Mouse (Mus musculus): Measurements from ENCODE around the gene Zic2. TPM values are rescaled to one million over a fixed set of nuclear protein-coding genes. Genes with fewer than 3 reads are reported as not detected.

Gene Zic2
- polyA plus RNA-seq, 1 experiment from 2014 or later = not detected

- H3K9ac ChIP-seq (ENCODE audit: low read length) = no peak overlapping the region
- H3K27ac ChIP-seq (replicated peaks in 1 of 2; ENCODE audit: control insufficient read depth in 1 of 2, insufficient read depth in 1 of 2, low read depth in 2 of 2, low read length in 2 of 2) = no peak overlapping the region
- peaks cover 65% of the 10 kb centered on the region for H3K27me3 ChIP-seq (ENCODE audit: control insufficient read depth, insufficient read depth, low read length)
- no peaks in the 10 kb centered on the region for H3K36me3 ChIP-seq (ENCODE audit: control insufficient read depth, insufficient read depth, low read length)
- H3K4me1 ChIP-seq (ENCODE audit: control insufficient read depth in 2 of 2, insufficient read depth in 2 of 2, low read length in 2 of 2) = peaks cover 0 to 7% of the 10 kb centered on the region in 2 experiments; a peak in 2 of 4 replicates
- 0 out of 2 replicates have a peak, but pooled peaks cover 3% of the 10 kb centered on the region for H3K9me3 ChIP-seq (ENCODE audit: control insufficient read depth, low read length)
- no peak overlapping the region for H3K4me2 ChIP-seq (ENCODE audit: low read length)
- no peak overlapping the region for H3K4me3 ChIP-seq (ENCODE audit: control insufficient read depth in 1 of 2, insufficient read depth in 1 of 2, low read depth in 1 of 2, low read length in 2 of 2)
- no peak for ATAC-seq (ENCODE audit: insufficient number of reproducible peaks, insufficient read depth, low FRiP score, low read depth)
- WGBS = 78% methylated on average over 6 of the region's 6 CpGs
Measured at GRCm38 (mm10) chr14:122491521-122491920, 16.3 kb downstream of the Zic2 start.

GRCm38 (mm10) chr14:122492015-122492414, 16.8 kb downstream of the Zic2 start:
- H3K4me3 ChIP-seq (ENCODE audit: control insufficient read depth in 1 of 2, insufficient read depth in 1 of 2, low read depth in 1 of 2, low read length in 2 of 2) = no peak overlapping the region
- ATAC-seq (ENCODE audit: insufficient number of reproducible peaks, insufficient read depth, low FRiP score, low read depth) = no peak

GRCm38 (mm10) chr14:122509058-122509457, 33.8 kb downstream of the Zic2 start:
- H3K27ac ChIP-seq (replicated peaks in 1 of 2; ENCODE audit: control insufficient read depth in 1 of 2, insufficient read depth in 1 of 2, low read depth in 2 of 2, low read length in 2 of 2) = no peak overlapping the region
- ATAC-seq (ENCODE audit: insufficient number of reproducible peaks, insufficient read depth, low FRiP score, low read depth) = no peak
- 21% methylated on average over 2 of the region's 2 CpGs for WGBS

More at GRCm38 (mm10) chr14:122492015-122492414, 16.8 kb downstream of the Zic2 start:
- no peaks in the 10 kb centered on the region for H3K36me3 ChIP-seq (ENCODE audit: control insufficient read depth, insufficient read depth, low read length)
- H3K9ac ChIP-seq (ENCODE audit: low read length) = no peak overlapping the region
- no peak overlapping the region for H3K4me2 ChIP-seq (ENCODE audit: low read length)
- 0 out of 2 replicates have a peak, but pooled peaks cover 3% of the 10 kb centered on the region for H3K9me3 ChIP-seq (ENCODE audit: control insufficient read depth, low read length)
- no peak overlapping the region for H3K27ac ChIP-seq (replicated peaks in 1 of 2; ENCODE audit: control insufficient read depth in 1 of 2, insufficient read depth in 1 of 2, low read depth in 2 of 2, low read length in 2 of 2)
- H3K4me1 ChIP-seq (ENCODE audit: control insufficient read depth in 2 of 2, insufficient read depth in 2 of 2, low read length in 2 of 2) = peaks cover 0 to 7% of the 10 kb centered on the region in 2 experiments; a peak in 2 of 4 replicates
- WGBS = 59% methylated on average over 1 of the region's 1 CpGs
- H3K27me3 ChIP-seq (ENCODE audit: control insufficient read depth, insufficient read depth, low read length) = peaks cover 60% of the 10 kb centered on the region

GRCm38 (mm10) chr14:122511519-122511918, 36.3 kb downstream of the Zic2 start:
- ATAC-seq (ENCODE audit: insufficient number of reproducible peaks, insufficient read depth, low FRiP score, low read depth) = no peak
- no peak overlapping the region for H3K9ac ChIP-seq (ENCODE audit: low read length)
- H3K36me3 ChIP-seq (ENCODE audit: control insufficient read depth, insufficient read depth, low read length) = no peaks in the 10 kb centered on the region
- no peaks in the 10 kb centered on the region for H3K4me1 ChIP-seq (ENCODE audit: control insufficient read depth in 2 of 2, insufficient read depth in 2 of 2, low read length in 2 of 2)
- H3K27me3 ChIP-seq (ENCODE audit: control insufficient read depth, insufficient read depth, low read length) = no peaks in the 10 kb centered on the region
- H3K27ac ChIP-seq (replicated peaks in 1 of 2; ENCODE audit: control insufficient read depth in 1 of 2, insufficient read depth in 1 of 2, low read depth in 2 of 2, low read length in 2 of 2) = no peak overlapping the region
- WGBS = 71% methylated on average over 3 of the region's 3 CpGs
- no peak overlapping the region for H3K4me3 ChIP-seq (ENCODE audit: control insufficient read depth in 1 of 2, insufficient read depth in 1 of 2, low read depth in 1 of 2, low read length in 2 of 2)
- H3K4me2 ChIP-seq (ENCODE audit: low read length) = no peak overlapping the region
- H3K9me3 ChIP-seq (ENCODE audit: control insufficient read depth, low read length) = no peaks in the 10 kb centered on the region

More at GRCm38 (mm10) chr14:122509058-122509457, 33.8 kb downstream of the Zic2 start:
- Histone ChIP-seq H3K9ac (ENCODE audit: low read length) (no peak overlapping the region), H3K27me3 (ENCODE audit: control insufficient read depth, insufficient read depth, low read length) (no peaks in the 10 kb centered on the region), H3K9me3 (ENCODE audit: control insufficient read depth, low read length) (no peaks in the 10 kb centered on the region), H3K36me3 (ENCODE audit: control insufficient read depth, insufficient read depth, low read length) (no peaks in the 10 kb centered on the region), H3K4me3 (ENCODE audit: control insufficient read depth in 1 of 2, insufficient read depth in 1 of 2, low read depth in 1 of 2, low read length in 2 of 2) (no peak overlapping the region), H3K4me2 (ENCODE audit: low read length) (no peak overlapping the region), H3K4me1 (ENCODE audit: control insufficient read depth in 2 of 2, insufficient read depth in 2 of 2, low read length in 2 of 2) (no peaks in the 10 kb centered on the region)

GRCm38 (mm10) chr14:122513511-122514036, 38.3 kb downstream of the Zic2 start:
- WGBS = 59% methylated on average over 1 of the region's 1 CpGs
- H3K4me1 ChIP-seq (ENCODE audit: control insufficient read depth in 2 of 2, insufficient read depth in 2 of 2, low read length in 2 of 2) = no peaks in the 10 kb centered on the region
- no peak overlapping the region for H3K4me3 ChIP-seq (ENCODE audit: control insufficient read depth in 1 of 2, insufficient read depth in 1 of 2, low read depth in 1 of 2, low read length in 2 of 2)
- no peaks in the 10 kb centered on the region for H3K27me3 ChIP-seq (ENCODE audit: control insufficient read depth, insufficient read depth, low read length)
- ATAC-seq (ENCODE audit: insufficient number of reproducible peaks, insufficient read depth, low FRiP score, low read depth) = no peak
- H3K36me3 ChIP-seq (ENCODE audit: control insufficient read depth, insufficient read depth, low read length) = no peaks in the 10 kb centered on the region
- H3K27ac ChIP-seq (replicated peaks in 1 of 2; ENCODE audit: control insufficient read depth in 1 of 2, insufficient read depth in 1 of 2, low read depth in 2 of 2, low read length in 2 of 2) = no peak overlapping the region
- no peaks in the 10 kb centered on the region for H3K9me3 ChIP-seq (ENCODE audit: control insufficient read depth, low read length)
- H3K4me2 ChIP-seq (ENCODE audit: low read length) = no peak overlapping the region
- no peak overlapping the region for H3K9ac ChIP-seq (ENCODE audit: low read length)

GRCm38 (mm10) chr14:122528475-122528874, 53.2 kb downstream of the Zic2 start:
- 76% methylated on average over 4 of the region's 4 CpGs for WGBS

More at GRCm38 (mm10) chr14:122528475-122528874, 53.2 kb downstream of the Zic2 start:
- no peak for ATAC-seq (ENCODE audit: insufficient number of reproducible peaks, insufficient read depth, low FRiP score, low read depth)
- no peaks in the 10 kb centered on the region for H3K36me3 ChIP-seq (ENCODE audit: control insufficient read depth, insufficient read depth, low read length)
- no peak overlapping the region for H3K4me3 ChIP-seq (ENCODE audit: control insufficient read depth in 1 of 2, insufficient read depth in 1 of 2, low read depth in 1 of 2, low read length in 2 of 2)
- no peak overlapping the region for H3K27ac ChIP-seq (replicated peaks in 1 of 2; ENCODE audit: control insufficient read depth in 1 of 2, insufficient read depth in 1 of 2, low read depth in 2 of 2, low read length in 2 of 2)
- no peaks in the 10 kb centered on the region for H3K27me3 ChIP-seq (ENCODE audit: control insufficient read depth, insufficient read depth, low read length)
- no peaks in the 10 kb centered on the region for H3K4me1 ChIP-seq (ENCODE audit: control insufficient read depth in 2 of 2, insufficient read depth in 2 of 2, low read length in 2 of 2)
- H3K4me2 ChIP-seq (ENCODE audit: low read length) = no peak overlapping the region
- H3K9me3 ChIP-seq (ENCODE audit: control insufficient read depth, low read length) = 0 out of 2 replicates have a peak, but pooled peaks cover 4% of the 10 kb centered on the region
- no peak overlapping the region for H3K9ac ChIP-seq (ENCODE audit: low read length)

Other genes with a start within 250 kb of the Zic2 start
- gene Gm5089, start 24.3 kb upstream of the Zic2 start, polyA plus RNA-seq (2014; fragmentation: Nextera tagmentation; extraction: Ambion mirVana) = not detected in 2 replicates
- 0.05 and 0.09 TPM in 2 replicates for gene Zic5, start 9.8 kb upstream of the Zic2 start, polyA plus RNA-seq (2014; fragmentation: Nextera tagmentation; extraction: Ambion mirVana)
- gene Gm10837, start 15.2 kb downstream of the Zic2 start, polyA plus RNA-seq (2014; fragmentation: Nextera tagmentation; extraction: Ambion mirVana) = not detected in 2 replicates
- 28.2 and 28.9 TPM in 2 replicates for gene Pcca, start 58.9 kb downstream of the Zic2 start, polyA plus RNA-seq (2014; fragmentation: Nextera tagmentation; extraction: Ambion mirVana)

Data from heart, embryonic 14.5 days (tissue).